Mouse (Mus musculus): ENCODE measurements at regions not wholly inside any gene's neighbourhood (a gene's known extent, or its start where the extent isn't known, plus 50 kb on each side); places are given as distances from the start of the nearest gene placed in this dataset.

- TF ChIP-seq POLR2A (IDR thresholded peaks at IDR 0.05; ENCODE audit: borderline replicate concordance, insufficient read depth, low read length): no peak
- TF ChIP-seq CTCF (IDR thresholded peaks at IDR 0.05; ENCODE audit: borderline replicate concordance, insufficient read depth, low read depth, low read length): no peak
Measured at GRCm38 (mm10) chr13:102545845-102546615, 147.3 kb upstream of the Cd180 start.

Data from cerebellum, adult 2 months (tissue).